Mouse (Mus musculus): ENCODE data around the gene Ank3.

The Ank3 gene

DNA sequence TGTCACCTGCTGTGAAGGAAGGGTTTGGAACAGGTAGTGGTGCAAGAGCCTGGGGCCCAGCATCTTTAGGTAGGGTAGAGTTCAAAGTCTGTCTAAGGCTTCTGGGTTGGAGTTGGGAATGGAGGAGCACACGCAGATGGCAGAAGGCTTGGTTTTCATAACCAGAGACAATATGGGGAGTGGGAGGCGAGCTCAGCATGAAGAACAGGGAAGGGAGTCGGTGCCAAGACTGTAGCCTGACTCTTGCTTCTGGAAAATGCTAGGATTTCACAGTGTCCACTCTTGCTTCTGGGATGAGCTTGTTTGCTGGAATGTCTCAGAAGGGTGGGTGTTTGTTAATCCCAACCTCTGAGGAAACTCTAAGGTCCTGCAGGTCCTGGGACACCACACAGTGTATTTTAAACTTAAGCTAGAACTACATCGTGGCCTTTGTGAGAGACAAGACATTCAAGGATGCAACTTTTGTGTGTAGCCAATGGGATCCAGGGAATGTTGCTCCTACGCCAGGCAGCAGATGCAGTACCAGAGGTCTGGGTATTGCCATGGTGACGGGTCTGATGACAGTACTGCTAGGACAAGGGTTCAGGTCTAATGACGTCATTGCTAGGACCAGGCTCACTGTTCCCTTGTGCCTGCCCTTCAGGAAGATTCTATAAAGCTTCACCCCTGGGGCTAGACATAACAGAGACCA lies 222.3 kb downstream of the Ank3 start:
- no peak for DNase-seq (ENCODE audit: low read depth)

- no peak for DNase-seq (ENCODE audit: low read depth)
Observed at GRCm38 (mm10) chr10:69627767-69628166, 229.2 kb downstream of the Ank3 start.

DNA sequence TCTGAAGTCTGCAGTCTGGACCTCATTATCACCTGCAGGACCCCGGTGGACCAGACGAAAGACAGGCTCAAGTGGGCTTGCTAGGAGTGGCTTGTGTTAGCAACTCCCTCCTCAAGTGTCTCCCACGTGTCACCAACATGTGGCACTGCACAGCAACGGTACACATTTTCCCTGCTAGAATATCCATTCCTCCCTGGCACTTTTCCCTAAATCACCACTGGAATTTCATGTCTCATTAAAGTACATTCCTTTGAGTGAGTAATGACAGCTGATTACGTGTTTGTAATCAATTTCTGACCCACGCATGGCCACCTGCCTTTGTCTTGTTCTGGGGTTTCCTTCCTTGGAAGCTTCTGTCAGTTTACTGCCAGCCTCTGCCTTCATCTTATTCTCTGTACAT lies 230.2 kb downstream of the Ank3 start:
- DNase-seq (ENCODE audit: low read depth): no peak

DNA sequence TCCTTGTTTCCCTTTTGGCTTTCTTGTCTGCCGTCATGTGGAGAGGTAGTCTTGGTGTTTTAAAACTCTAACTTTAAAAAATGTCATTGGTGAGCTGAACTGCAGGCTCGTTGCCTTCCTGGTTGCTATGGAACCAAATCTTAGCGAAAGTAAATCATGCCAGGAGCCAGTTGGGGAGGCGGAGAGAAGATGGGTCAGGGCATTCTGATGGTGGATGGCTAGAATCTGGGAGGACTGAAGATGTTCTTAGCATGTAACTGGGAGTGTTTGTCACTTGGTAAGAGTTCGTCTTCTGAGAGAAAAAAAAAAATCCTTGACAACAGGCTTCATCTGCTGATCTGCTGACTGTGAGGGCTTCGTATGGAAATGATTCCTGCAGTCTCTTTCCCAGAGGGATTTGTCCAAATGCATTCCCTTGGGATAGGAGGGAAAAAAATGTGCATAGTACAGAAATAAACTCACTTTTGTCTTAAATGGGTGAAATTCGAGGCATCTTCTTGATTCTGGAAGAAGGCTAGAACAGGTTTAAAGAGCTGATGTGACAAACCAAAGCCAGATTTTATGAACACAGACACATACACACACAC lies 232.3 kb downstream of the Ank3 start:
- DNase-seq (ENCODE audit: low read depth): no peak

- DNase-seq (ENCODE audit: low read depth): no peak
Observed at GRCm38 (mm10) chr10:69632885-69633284, 234.3 kb downstream of the Ank3 start.

DNA sequence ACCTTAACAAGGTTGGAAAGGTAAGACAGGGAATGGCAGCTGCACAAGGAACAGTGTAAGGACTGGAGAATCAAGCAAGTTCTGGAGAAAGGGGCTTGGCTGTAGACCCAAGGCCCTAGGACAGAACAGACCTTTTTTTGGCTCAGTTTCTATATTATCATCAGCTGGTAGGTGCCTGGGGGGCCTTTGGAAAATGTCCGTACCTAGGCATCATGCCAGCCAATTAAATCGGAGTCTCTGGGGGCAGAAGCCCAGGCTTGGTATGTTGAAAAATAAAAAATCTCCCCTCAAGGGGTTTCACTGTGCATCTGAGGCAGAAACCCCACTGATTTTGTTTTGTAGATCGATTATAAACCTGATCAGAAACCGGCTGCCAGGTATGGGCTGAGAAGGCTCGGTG lies 236.3 kb downstream of the Ank3 start:
- no peak for DNase-seq (ENCODE audit: low read depth)

GRCm38 (mm10) chr10:69635910-69636656 lies 237.5 kb downstream of the Ank3 start:
- no peak for DNase-seq (ENCODE audit: low read depth)

- DNase-seq (ENCODE audit: low read depth): no peak
Observed at GRCm38 (mm10) chr10:69639138-69639537, 240.6 kb downstream of the Ank3 start.

- no peak for DNase-seq (ENCODE audit: low read depth)
Observed at GRCm38 (mm10) chr10:69640617-69641016, 242.0 kb downstream of the Ank3 start.

DNA sequence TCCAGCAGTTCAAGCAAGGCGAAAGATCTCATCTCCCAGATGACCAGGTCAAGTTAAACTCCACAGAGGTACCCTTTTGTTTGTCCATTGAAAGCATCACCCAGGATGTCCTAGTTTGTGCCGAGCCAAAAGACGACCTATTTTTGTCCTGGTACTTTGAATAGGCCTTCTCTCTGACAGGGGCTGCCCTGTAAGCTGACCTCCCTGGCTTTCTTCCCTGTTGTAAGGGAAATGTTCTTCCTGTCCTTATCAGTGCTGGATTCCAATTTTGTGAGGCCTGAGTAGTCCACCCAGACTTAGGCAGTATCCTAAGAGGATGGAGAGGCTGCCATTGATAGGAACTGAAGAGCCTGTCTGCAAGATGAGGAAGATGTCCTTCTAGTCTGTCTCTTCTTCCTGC lies 244.9 kb downstream of the Ank3 start:
- no peak for DNase-seq (ENCODE audit: low read depth)

GRCm38 (mm10) chr10:69643986-69644385 lies 245.4 kb downstream of the Ank3 start:
- no peak for DNase-seq (ENCODE audit: low read depth)

DNA sequence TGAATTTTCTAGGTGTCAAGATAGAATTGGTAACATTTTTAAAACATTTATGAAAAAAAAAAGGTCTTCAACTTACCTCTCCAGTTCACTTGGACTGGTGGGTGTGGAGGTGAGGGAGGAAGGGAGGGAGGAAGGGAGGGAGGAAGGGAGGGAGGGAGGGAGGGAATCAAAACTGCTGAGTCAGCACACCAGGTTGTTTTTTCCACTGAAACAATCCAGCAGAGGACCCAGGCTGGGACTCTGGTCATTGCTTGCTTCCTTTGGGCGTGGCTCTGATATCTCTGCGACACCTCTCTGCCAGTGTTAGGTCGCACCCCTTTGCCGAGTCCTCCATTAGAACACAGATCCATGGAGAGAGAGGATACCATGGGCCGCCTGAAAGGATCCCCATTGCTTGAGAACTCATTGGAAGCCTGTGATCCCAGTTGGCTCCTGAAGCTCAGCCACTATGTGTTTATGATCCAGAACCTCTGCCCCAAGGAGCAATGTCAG lies 246.8 kb downstream of the Ank3 start:
- DNase-seq (ENCODE audit: low read depth): no peak

- DNase-seq (ENCODE audit: low read depth): no peak
Observed at GRCm38 (mm10) chr10:69645929-69646328, 247.4 kb downstream of the Ank3 start.

GRCm38 (mm10) chr10:69650074-69650473 lies 251.5 kb downstream of the Ank3 start:
- DNase-seq (ENCODE audit: low read depth): no peak

- peak; percentile 85 for DNase-seq (ENCODE audit: low read depth)
Observed at GRCm38 (mm10) chr10:69652660-69653059, 254.1 kb downstream of the Ank3 start.

- DNase-seq (ENCODE audit: low read depth): no peak
Observed at GRCm38 (mm10) chr10:69653121-69653677, 254.6 kb downstream of the Ank3 start.

DNA sequence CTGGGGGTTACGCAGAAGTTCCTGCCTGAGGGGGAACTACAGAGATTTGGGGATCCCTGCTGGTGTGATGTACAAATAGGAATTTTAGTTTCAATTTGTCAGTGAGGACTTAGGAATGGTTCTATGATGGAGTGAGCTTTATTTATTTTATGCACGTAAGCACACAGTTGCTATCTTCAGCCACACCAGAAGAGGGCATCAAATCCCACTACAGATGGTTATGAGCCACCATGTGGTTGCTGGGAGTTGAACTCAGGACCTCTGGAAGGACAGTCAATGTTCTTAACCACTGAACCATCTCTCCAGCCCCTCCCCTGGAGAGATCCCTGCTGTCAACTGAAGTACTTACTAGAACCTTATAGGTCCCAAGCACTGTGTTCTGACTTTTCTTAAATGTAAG lies 255.6 kb downstream of the Ank3 start:
- no peak for DNase-seq (ENCODE audit: low read depth)

DNA sequence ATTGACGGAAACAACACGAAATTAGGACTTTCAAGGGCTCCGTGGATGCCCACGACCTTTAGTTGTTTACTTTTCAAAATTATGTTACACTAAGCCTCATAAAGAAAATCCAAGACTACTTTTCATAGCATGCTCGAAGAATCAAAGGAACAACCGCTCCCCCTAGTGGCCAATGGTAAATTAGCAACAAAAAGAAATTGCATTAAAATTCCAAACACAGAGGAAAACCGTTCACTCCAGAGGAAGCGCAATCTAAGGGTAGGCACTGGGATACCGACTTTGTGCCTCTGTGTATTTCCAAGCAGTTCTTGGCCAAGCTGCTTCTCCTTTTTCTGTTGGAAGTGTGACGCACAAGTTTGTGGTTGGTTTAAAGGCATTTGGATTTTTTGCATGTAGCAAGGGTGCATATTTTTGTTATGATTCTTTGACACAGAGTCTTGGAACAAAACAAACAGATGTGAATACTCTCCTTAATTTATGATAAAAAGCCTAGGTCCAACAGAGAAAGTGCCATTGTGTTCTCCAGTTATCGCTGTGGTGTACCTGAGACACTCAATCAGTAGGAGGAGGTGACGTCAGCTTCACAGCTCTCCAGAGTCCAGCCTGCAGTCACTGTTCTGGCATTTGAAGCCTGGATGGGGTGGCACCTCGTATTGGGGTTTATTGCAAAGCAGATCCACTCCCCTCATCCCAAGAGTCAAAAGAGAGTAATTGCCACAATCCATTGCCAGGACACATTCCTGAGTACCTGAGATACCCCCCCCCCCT lies 256.5 kb downstream of the Ank3 start:
- DNase-seq (ENCODE audit: low read depth): peak; percentile 81

GRCm38 (mm10) chr10:69656321-69656720 lies 257.7 kb downstream of the Ank3 start:
- peak; percentile 37 for DNase-seq (ENCODE audit: low read depth)

GRCm38 (mm10) chr10:69659818-69660217 lies 261.2 kb downstream of the Ank3 start:
- no peak for DNase-seq (ENCODE audit: low read depth)

GRCm38 (mm10) chr10:69662338-69662737 lies 263.8 kb downstream of the Ank3 start:
- DNase-seq (ENCODE audit: low read depth): peak; percentile 47

DNA sequence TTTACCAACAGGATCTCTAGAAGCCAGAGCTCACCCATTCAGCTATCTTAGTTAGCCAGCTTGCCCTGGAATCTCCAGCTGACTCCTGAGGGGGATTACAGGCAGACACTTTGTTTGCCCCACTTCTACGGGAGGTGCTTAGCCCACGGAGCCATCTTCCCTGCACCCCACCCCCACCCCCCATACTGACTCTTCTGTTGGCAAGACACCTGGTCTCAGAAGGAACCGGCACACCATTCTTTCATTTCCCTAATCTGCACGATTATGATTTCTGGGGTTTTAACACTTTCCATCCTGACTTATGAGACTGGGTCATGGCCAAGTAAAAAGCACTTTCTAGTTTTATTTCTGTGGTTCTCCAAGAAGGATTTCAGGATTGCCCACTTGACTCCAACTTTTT lies 268.9 kb downstream of the Ank3 start:
- DNase-seq (ENCODE audit: low read depth): no peak
